Mouse (Mus musculus) testis, adult 2 months (tissue): ENCODE data around the gene Tor1a.

Source experiments
- CTCF ChIP-seq: fragments of 200-500 bp; IDR thresholded peaks from 2 replicates; pipeline ENCODE4 v1.5.1; 2012; ENCODE audit warnings: low read depth, mild to moderate bottlenecking, inconsistent platforms, low read length, moderate library complexity; ENCODE audit not compliant: control insufficient read depth, insufficient read depth, insufficient replicate concordance
- POLR2A ChIP-seq: fragments of 200-500 bp; IDR thresholded peaks from 2 replicates; pipeline ENCODE4 v1.6.1; 2012; ENCODE audit warnings: low read depth, mild to moderate bottlenecking, inconsistent platforms, low read length, moderate library complexity; ENCODE audit not compliant: control insufficient read depth

GRCm38 (mm10) chr2:30995432-30995996 is 27.8 kb upstream of the Tor1a start:
- TF ChIP-seq CTCF (no peak), POLR2A (no peak)
